Mouse (Mus musculus) bone marrow macrophage, adult 2 months (primary cell): ENCODE data around the gene Atf7ip2. TPM values are rescaled to one million over a fixed set of nuclear protein-coding genes. Genes with fewer than 3 reads are reported as not detected.

Experiments used
- H3K27ac ChIP-seq: 2 replicates; pipeline ENCODE4 v1.5.1; 2012; ENCODE audit warnings: low read depth, low read length; ENCODE audit not compliant: insufficient read depth
- H3K4me1 ChIP-seq: 2 replicates; pipeline ENCODE4 v1.6.1; 2012; ENCODE audit warnings: low read length; ENCODE audit not compliant: control insufficient read depth, insufficient read depth
- H3K4me3 ChIP-seq: 2 replicates; pipeline ENCODE4 v1.5.1; 2012; ENCODE audit warnings: mild to moderate bottlenecking, low read length, moderate library complexity; ENCODE audit not compliant: insufficient read depth
- CTCF ChIP-seq: IDR thresholded peaks from 2 replicates; pipeline ENCODE4 v1.5.1; 2012; ENCODE audit warnings: low read depth, mild to moderate bottlenecking, low read length, moderate library complexity
- POLR2A ChIP-seq: IDR thresholded peaks from 2 replicates; pipeline ENCODE4 v1.6.1; 2012; ENCODE audit warnings: mild to moderate bottlenecking, low read depth, low read length, borderline replicate concordance
- polyA plus RNA-seq: library from polyadenylated mRNA; stranded (reverse); fragments of >200 nt; gene quantifications from 2 replicates; pipeline ENCODE4 v1.2.4, GENCODE M21; 2012; ENCODE audit not compliant: missing spikeins, insufficient read depth, insufficient read length

Atf7ip2 gene
- polyA plus RNA-seq, 1 experiment: 0.79 TPM

DNA sequence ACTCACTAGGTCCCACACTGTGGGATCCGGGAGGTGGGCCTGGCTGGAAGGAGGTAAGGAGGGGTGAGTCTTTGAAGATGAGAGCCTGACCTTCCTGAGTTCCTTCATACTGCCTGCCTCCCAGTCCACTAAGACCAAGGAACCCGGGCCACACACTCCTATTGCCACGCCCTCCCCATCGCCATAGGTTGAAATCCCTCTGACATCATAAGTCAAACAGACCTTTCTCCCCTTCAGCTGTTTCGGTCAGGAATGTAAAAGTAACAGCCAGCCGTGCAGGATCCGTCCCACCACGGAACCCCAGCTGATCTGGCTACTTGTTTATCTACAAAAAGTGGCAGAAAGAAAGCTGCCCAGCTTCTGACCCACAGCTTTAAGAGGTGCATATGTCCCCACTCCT is 107.1 kb downstream of the Atf7ip2 start:
- TF ChIP-seq CTCF (no peak), POLR2A (no peak)
- Histone ChIP-seq H3K27ac (no peak overlapping the region), H3K4me1 (peaks cover 42% of the 10 kb centered on the region), H3K4me3 (no peak overlapping the region)

DNA sequence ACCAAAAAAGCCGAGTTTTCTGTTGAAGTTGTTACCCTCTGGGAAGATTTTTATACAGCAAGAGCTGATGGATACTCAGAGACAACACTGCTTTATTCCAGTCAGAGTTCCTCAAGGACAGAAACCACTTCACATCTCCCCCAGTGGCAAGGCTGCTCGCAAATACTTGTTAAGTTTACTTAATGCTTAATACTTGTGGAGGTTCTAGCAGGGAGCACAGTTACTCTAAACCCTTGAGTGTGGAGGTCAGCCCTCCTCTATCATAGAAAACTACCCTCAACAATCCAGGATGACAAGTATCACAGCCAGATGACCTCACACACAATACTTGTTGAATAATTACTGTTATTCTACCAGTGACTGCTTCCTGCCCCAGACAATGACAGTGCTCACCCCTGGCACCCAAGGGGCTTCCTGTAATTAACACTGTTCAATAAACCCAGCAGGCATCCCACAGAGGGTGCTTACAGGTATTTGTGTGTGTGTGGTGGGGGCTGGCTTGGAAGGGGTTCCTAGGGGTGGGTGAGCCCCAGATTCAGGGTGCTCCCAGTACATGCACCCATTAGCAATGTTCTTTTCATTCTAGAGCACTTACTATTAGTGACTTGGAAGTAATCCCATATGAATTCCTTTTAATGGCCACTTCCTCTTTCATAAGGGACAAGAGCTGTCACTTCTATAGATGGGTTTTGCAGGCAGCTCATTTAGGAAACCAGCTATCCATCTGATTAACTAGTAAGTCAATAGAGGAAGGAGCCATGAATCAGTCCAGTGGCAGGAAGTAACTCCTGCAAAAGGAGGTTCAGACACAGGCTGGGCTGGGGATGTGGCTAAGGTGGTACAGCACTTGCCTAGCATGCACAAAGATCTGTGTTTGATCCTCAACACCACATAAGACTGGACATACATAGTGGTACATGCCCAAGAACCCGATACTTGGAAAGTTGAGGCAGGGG is 108.0 kb downstream of the Atf7ip2 start:
- TF ChIP-seq POLR2A (no peak), CTCF (no peak)
- Histone ChIP-seq H3K4me3 (no peak overlapping the region), H3K4me1 (peaks cover 42% of the 10 kb centered on the region), H3K27ac (peak overlapping the region; percentile 20; the same call in 1 of the 2 replicates)

Other genes starting within 250 kb of the Atf7ip2 start
- gene Grin2a, start 197.2 kb upstream of the Atf7ip2 start, polyA plus RNA-seq: 0.07 TPM in 1 of 2 replicates, not detected in the other
- gene Rpl39l, start 22.5 kb upstream of the Atf7ip2 start, polyA plus RNA-seq: 2.7 and 2.9 TPM in 2 replicates
- gene Emp2, start 121.3 kb downstream of the Atf7ip2 start, polyA plus RNA-seq: 8.0 and 9.1 TPM in 2 replicates
- not detected in 2 replicates for gene Tekt5, start 202.8 kb downstream of the Atf7ip2 start, polyA plus RNA-seq
- 21.4 and 27.9 TPM in 2 replicates for gene Nubp1, start 219.2 kb downstream of the Atf7ip2 start, polyA plus RNA-seq